Mouse (Mus musculus): ENCODE data around the gene Ift57. TPM values are rescaled to one million over a fixed set of nuclear protein-coding genes. Genes with fewer than 3 reads are reported as not detected.

The Ift57 gene
- polyA plus RNA-seq, 1 experiment = 14.7 TPM

DNA sequence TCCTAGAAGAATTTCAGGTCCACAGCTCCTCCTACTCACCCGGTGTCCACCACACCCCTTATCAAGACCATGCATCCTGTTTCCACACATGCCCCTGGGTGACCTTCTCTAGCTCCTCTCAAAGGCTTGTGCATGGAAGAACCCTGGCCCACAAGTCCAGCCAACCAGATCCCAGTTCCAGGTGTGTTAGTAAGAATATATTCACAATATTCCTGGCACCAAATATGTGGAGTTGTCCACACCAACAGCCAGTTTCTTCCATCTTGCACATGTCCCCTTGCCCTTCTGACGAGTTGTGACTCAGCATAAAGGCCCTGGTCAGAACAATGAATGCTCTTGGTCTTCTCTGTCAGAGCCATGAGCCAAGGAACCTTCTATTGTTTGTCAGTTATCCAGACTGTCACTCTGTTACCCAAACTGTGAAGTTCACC lies 70.8 kb downstream of the Ift57 start:
- TF ChIP-seq MYOD1 (IDR thresholded peaks at IDR 0.05; ENCODE audit: control insufficient read depth in 1 of 3, insufficient read length in 2 of 3, low read depth in 2 of 3) (no peak), E2F4 (IDR thresholded peaks at IDR 0.05; ENCODE audit: insufficient read depth) (no peak)
- Histone ChIP-seq H3ac (ENCODE audit: control insufficient read depth, insufficient read length) (no peak overlapping the region), H3K79me2 (ENCODE audit: control insufficient read depth, insufficient read depth) (no peaks in the 10 kb centered on the region), H3K4me2 (ENCODE audit: low read depth) (no peak overlapping the region), H3K36me3 (ENCODE audit: control insufficient read depth, insufficient read depth) (no peaks in the 10 kb centered on the region), H3K4me3 (no peak overlapping the region), H3K27me3 (ENCODE audit: control insufficient read depth, insufficient read depth, insufficient read length) (no peaks in the 10 kb centered on the region)

GRCm38 (mm10) chr16:49770320-49771189 lies 71.5 kb downstream of the Ift57 start:
- TF ChIP-seq TCF12 (IDR thresholded peaks at IDR 0.05; ENCODE audit: insufficient read depth, poor library complexity, severe bottlenecking) (no peak), USF1 (IDR thresholded peaks at IDR 0.05; ENCODE audit: low read depth) (no peak), MYOD1 (IDR thresholded peaks at IDR 0.05; ENCODE audit: control insufficient read depth in 1 of 3, insufficient read length in 2 of 3, low read depth in 2 of 3) (no peak)
- no peak overlapping the region for H3K4me2 ChIP-seq (ENCODE audit: low read depth)
- no peak overlapping the region for H3ac ChIP-seq (ENCODE audit: control insufficient read depth, insufficient read length)
- H3K79me2 ChIP-seq (ENCODE audit: control insufficient read depth, insufficient read depth) = no peaks in the 10 kb centered on the region
- H3K36me3 ChIP-seq (ENCODE audit: control insufficient read depth, insufficient read depth) = no peaks in the 10 kb centered on the region
- H3K4me3 ChIP-seq = no peak overlapping the region
- no peaks in the 10 kb centered on the region for H3K27me3 ChIP-seq (ENCODE audit: control insufficient read depth, insufficient read depth, insufficient read length)

GRCm38 (mm10) chr16:49771609-49772396 lies 72.8 kb downstream of the Ift57 start:
- no peaks in the 10 kb centered on the region for H3K79me2 ChIP-seq (ENCODE audit: control insufficient read depth, insufficient read depth)
- H3K4me3 ChIP-seq = no peak overlapping the region
- no peak overlapping the region for H3K4me2 ChIP-seq (ENCODE audit: low read depth)
- H3K27me3 ChIP-seq (ENCODE audit: control insufficient read depth, insufficient read depth, insufficient read length) = no peaks in the 10 kb centered on the region
- H3K36me3 ChIP-seq (ENCODE audit: control insufficient read depth, insufficient read depth) = no peaks in the 10 kb centered on the region
- no peak overlapping the region for H3ac ChIP-seq (ENCODE audit: control insufficient read depth, insufficient read length)
- TF ChIP-seq POLR2AphosphoS2 (IDR thresholded peaks at IDR 0.05; ENCODE audit: insufficient read length, low read depth) (no peak), USF1 (IDR thresholded peaks at IDR 0.05; ENCODE audit: low read depth) (no peak)

DNA sequence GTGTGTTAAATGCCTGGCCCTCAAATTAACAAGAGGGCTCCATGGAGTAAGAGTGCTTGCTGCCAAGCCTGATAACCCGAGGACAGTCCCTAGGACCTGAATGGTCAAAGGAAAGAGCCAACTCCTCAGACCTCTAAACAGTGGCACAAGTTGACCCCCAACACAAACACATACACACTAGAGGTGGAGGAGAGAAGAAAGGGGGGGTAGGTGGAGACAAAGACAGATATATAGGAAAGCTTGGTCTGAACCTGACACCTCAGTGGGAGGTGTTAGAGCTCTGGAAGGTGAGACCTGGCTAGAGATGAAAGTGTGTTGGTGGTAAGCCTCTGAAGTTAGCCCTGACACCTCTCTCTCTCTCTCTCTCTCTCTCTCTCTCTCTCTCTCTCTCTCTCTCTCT lies 73.5 kb downstream of the Ift57 start:
- TF ChIP-seq E2F4 (IDR thresholded peaks at IDR 0.05; ENCODE audit: insufficient read depth) = no peak
- TF ChIP-seq USF1 (IDR thresholded peaks at IDR 0.05; ENCODE audit: low read depth) = no peak
- no peak for TF ChIP-seq TCF12 (IDR thresholded peaks at IDR 0.05; ENCODE audit: insufficient read depth, poor library complexity, severe bottlenecking)
- no peak for TF ChIP-seq MYOG (IDR thresholded peaks at IDR 0.05; ENCODE audit: control insufficient read depth in 1 of 3, insufficient read depth in 1 of 3, insufficient read length in 2 of 3, low read depth in 2 of 3)
- TF ChIP-seq MAX (IDR thresholded peaks at IDR 0.05; ENCODE audit: low read depth) = no peak
- TF ChIP-seq TCF3 (IDR thresholded peaks at IDR 0.05; ENCODE audit: insufficient read length, low read depth) = no peak
- TF ChIP-seq MYOD1 (IDR thresholded peaks at IDR 0.05; ENCODE audit: control insufficient read depth in 1 of 3, insufficient read length in 2 of 3, low read depth in 2 of 3) = no peak
- TF ChIP-seq CEBPB (IDR thresholded peaks at IDR 0.05; ENCODE audit: insufficient read depth, poor library complexity, severe bottlenecking) = no peak
- TF ChIP-seq REST (IDR thresholded peaks at IDR 0.05; ENCODE audit: insufficient read depth, insufficient read length) = no peak
- TF ChIP-seq SRF (IDR thresholded peaks at IDR 0.05; ENCODE audit: control insufficient read depth, insufficient read length, low read depth) = no peak
- no peak for TF ChIP-seq POLR2AphosphoS2 (IDR thresholded peaks at IDR 0.05; ENCODE audit: insufficient read length, low read depth)
- TF ChIP-seq POLR2A (IDR thresholded peaks at IDR 0.05; ENCODE audit: insufficient read length, low read depth) = no peak

DNA sequence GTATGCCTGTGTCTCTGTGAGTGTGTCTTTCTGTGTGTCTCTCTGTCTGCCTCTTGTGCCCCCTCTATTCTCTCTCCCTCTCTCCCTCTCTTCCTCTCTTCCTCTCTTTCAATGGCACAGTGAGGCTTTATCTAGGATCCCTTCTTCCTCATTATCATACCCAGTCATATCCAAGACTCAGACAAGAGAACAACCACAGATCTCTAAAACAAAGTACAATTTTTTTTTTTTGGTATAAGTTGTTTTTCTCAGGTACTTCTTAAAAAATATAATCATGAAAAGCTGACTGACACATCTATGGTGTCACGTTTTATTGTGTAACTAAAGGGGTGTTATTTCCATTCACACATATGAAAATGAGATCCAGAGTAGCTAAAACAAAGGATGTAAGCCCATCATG lies 74.0 kb downstream of the Ift57 start:
- no peak overlapping the region for H3ac ChIP-seq (ENCODE audit: control insufficient read depth, insufficient read length)
- no peaks in the 10 kb centered on the region for H3K79me2 ChIP-seq (ENCODE audit: control insufficient read depth, insufficient read depth)
- H3K27me3 ChIP-seq (ENCODE audit: control insufficient read depth, insufficient read depth, insufficient read length) = no peaks in the 10 kb centered on the region
- H3K4me2 ChIP-seq (ENCODE audit: low read depth) = no peak overlapping the region
- no peaks in the 10 kb centered on the region for H3K36me3 ChIP-seq (ENCODE audit: control insufficient read depth, insufficient read depth)
- TF ChIP-seq MYOD1 (IDR thresholded peaks at IDR 0.05; ENCODE audit: control insufficient read depth in 1 of 3, insufficient read length in 2 of 3, low read depth in 2 of 3) = no peak
- no peak for TF ChIP-seq CEBPB (IDR thresholded peaks at IDR 0.05; ENCODE audit: insufficient read depth, poor library complexity, severe bottlenecking)
- TF ChIP-seq TCF12 (IDR thresholded peaks at IDR 0.05; ENCODE audit: insufficient read depth, poor library complexity, severe bottlenecking) = no peak
- no peak for TF ChIP-seq SRF (IDR thresholded peaks at IDR 0.05; ENCODE audit: control insufficient read depth, insufficient read length, low read depth)
- H3K4me3 ChIP-seq = no peak overlapping the region

More for the DNA sequence above, 73.5 kb downstream of the Ift57 start:
- Histone ChIP-seq H3K27me3 (ENCODE audit: control insufficient read depth, insufficient read depth, insufficient read length) (no peaks in the 10 kb centered on the region), H3ac (ENCODE audit: control insufficient read depth, insufficient read length) (no peak overlapping the region), H3K79me2 (ENCODE audit: control insufficient read depth, insufficient read depth) (no peaks in the 10 kb centered on the region), H3K4me2 (ENCODE audit: low read depth) (no peak overlapping the region), H3K36me3 (ENCODE audit: control insufficient read depth, insufficient read depth) (no peaks in the 10 kb centered on the region), H3K4me3 (no peak overlapping the region)

Measured in myocyte (in vitro differentiated cells).